Mouse (Mus musculus) ES-E14 (cell line): Measurements from ENCODE around the gene Nrxn3. TPM values are rescaled to one million over a fixed set of nuclear protein-coding genes. Genes with fewer than 3 reads are reported as not detected.

Source experiments
- DNase-seq: peaks from one replicate; pipeline ENCODE4 v3.0.0-alpha.2; 2013; ENCODE audit warnings: low read depth, low spot score
- H3K27ac ChIP-seq: 2 replicates; pipeline ENCODE4 v1.5.1; 2012; ENCODE audit warnings: low read depth, mild to moderate bottlenecking, low read length, moderate library complexity, mixed read lengths; ENCODE audit not compliant: poor library complexity, insufficient read depth, severe bottlenecking
- H3K36me3 ChIP-seq: 2 replicates; pipeline ENCODE4 v1.6.1; 2012; ENCODE audit warnings: mild to moderate bottlenecking, low read length, moderate library complexity, mixed read lengths; ENCODE audit not compliant: control insufficient read depth, poor library complexity, insufficient read depth, severe bottlenecking
- H3K4me1 ChIP-seq, 2 experiments: fragments of 150-350 bp in 1 of 2; sonication (generic) in 1 of 2; 2 replicates each; pipeline ENCODE4 v1.6.1; 2012; ENCODE audit warnings: low read length in 2 of 2, mild to moderate bottlenecking in 1 of 2, mixed read lengths in 1 of 2; ENCODE audit not compliant: control insufficient read depth in 2 of 2, insufficient read depth in 2 of 2, poor library complexity in 1 of 2
- H3K4me3 ChIP-seq, 2 experiments: fragments of 150-350 bp in 1 of 2; sonication (generic) in 1 of 2; 2 replicates each; pipeline ENCODE4 v1.5.1; 2012; ENCODE audit warnings: low read length in 2 of 2, low read depth in 1 of 2, mild to moderate bottlenecking in 1 of 2, mixed read lengths in 1 of 2; ENCODE audit not compliant: insufficient read depth in 1 of 2, poor library complexity in 1 of 2, severe bottlenecking in 1 of 2
- H3K9ac ChIP-seq: 2 replicates; pipeline ENCODE4 v1.6.1; 2012; ENCODE audit warnings: low read depth, mild to moderate bottlenecking, low read length, mixed read lengths; ENCODE audit not compliant: poor library complexity, insufficient read depth, severe bottlenecking
- H3K9me3 ChIP-seq: fragments of 150-350 bp; sonication (generic); 2 replicates; pipeline ENCODE4 v1.6.1; 2012; ENCODE audit warnings: low read depth, mild to moderate bottlenecking, low read length; ENCODE audit not compliant: control insufficient read depth, insufficient read depth
- CHD2 ChIP-seq: IDR thresholded peaks from 2 replicates; pipeline ENCODE4 v1.6.1; 2014; ENCODE audit warnings: mild to moderate bottlenecking, low read depth, low read length, inconsistent platforms
- HCFC1 ChIP-seq: IDR thresholded peaks from 2 replicates; pipeline ENCODE4 v1.6.1; 2012; ENCODE audit warnings: low read length, inconsistent platforms, borderline replicate concordance; ENCODE audit not compliant: insufficient read depth
- MAFK ChIP-seq: IDR thresholded peaks from 2 replicates; pipeline ENCODE4 v1.6.1; 2014; ENCODE audit warnings: mild to moderate bottlenecking, low read depth, low read length, inconsistent platforms; ENCODE audit not compliant: insufficient read depth
- ZC3H11A ChIP-seq: IDR thresholded peaks from 2 replicates; pipeline ENCODE4 v1.6.1; 2012; ENCODE audit warnings: low read depth, mild to moderate bottlenecking, inconsistent platforms, low read length, borderline replicate concordance
- ZNF384 ChIP-seq: IDR thresholded peaks from 2 replicates; pipeline ENCODE4 v1.6.1; 2012; ENCODE audit warnings: low read depth, low read length, inconsistent platforms
- in situ Hi-C, 2 experiments: fragments of 600-800 bp; cut with MboI; formaldehyde crosslinking; loops; one replicate each; pipeline ENCODE4 v1.15.1; 2025; ENCODE audit warnings: low sequenced_read_pairs in 2 of 2, inconsistent platforms in 1 of 2; ENCODE audit not compliant: unreplicated experiment in 2 of 2
- total RNA-seq: library from RNA; depleted of rRNA; stranded (reverse); fragments of 300-350 nt; gene quantifications from 2 replicates; pipeline ENCODE4 v1.2.3, GENCODE M21; 2012

The Nrxn3 gene
- total RNA-seq, 1 experiment, result 0.13 TPM

- in situ Hi-C loops, result no loop called here
- no peak for DNase-seq
These were observed 846.2 kb downstream of the Nrxn3 start for GRCm38 (mm10) chr12:89568723-89569377.

GRCm38 (mm10) chr12:89592459-89592858 lies 869.8 kb downstream of the Nrxn3 start:
- TF ChIP-seq ZNF384 (no peak), ZC3H11A (no peak), CHD2 (no peak), HCFC1 (no peak), MAFK (no peak)
- H3K9me3 ChIP-seq, result no peaks in the 10 kb centered on the region
- H3K4me1 ChIP-seq, result no peaks in the 10 kb centered on the region
- no peaks in the 10 kb centered on the region for H3K36me3 ChIP-seq
- no peak overlapping the region for H3K4me3 ChIP-seq
- DNase-seq, result no peak
- no peak overlapping the region for H3K27ac ChIP-seq
- in situ Hi-C loops, result no loop called here
- no peak overlapping the region for H3K9ac ChIP-seq

More at GRCm38 (mm10) chr12:89568723-89569377, 846.2 kb downstream of the Nrxn3 start:
- H3K27ac ChIP-seq, result no peak overlapping the region
- no peaks in the 10 kb centered on the region for H3K36me3 ChIP-seq
- H3K4me3 ChIP-seq, result no peak overlapping the region
- no peak for TF ChIP-seq ZC3H11A
- no peak for TF ChIP-seq CHD2
- TF ChIP-seq ZNF384, result no peak
- no peak for TF ChIP-seq MAFK
- no peak for TF ChIP-seq HCFC1
- H3K4me1 ChIP-seq, result no peaks in the 10 kb centered on the region
- no peak overlapping the region for H3K9ac ChIP-seq
- H3K9me3 ChIP-seq, result no peaks in the 10 kb centered on the region

- in situ Hi-C loops, result no loop called here
- TF ChIP-seq HCFC1 (no peak), ZC3H11A (no peak), ZNF384 (no peak), CHD2 (no peak), MAFK (no peak)
These were observed 891.0 kb downstream of the Nrxn3 start for GRCm38 (mm10) chr12:89613670-89614069.

GRCm38 (mm10) chr12:89625746-89626145 lies 903.1 kb downstream of the Nrxn3 start:
- H3K36me3 ChIP-seq, result no peaks in the 10 kb centered on the region
- no peak overlapping the region for H3K9ac ChIP-seq
- no peaks in the 10 kb centered on the region for H3K4me1 ChIP-seq
- no peak overlapping the region for H3K27ac ChIP-seq
- no peak for DNase-seq
- no peak overlapping the region for H3K4me3 ChIP-seq
- in situ Hi-C loops, result no loop called here
- no peaks in the 10 kb centered on the region for H3K9me3 ChIP-seq
- TF ChIP-seq CHD2 (no peak), HCFC1 (no peak), ZNF384 (no peak), ZC3H11A (no peak), MAFK (no peak)

More at GRCm38 (mm10) chr12:89613670-89614069, 891.0 kb downstream of the Nrxn3 start:
- H3K9me3 ChIP-seq, result no peaks in the 10 kb centered on the region
- no peak overlapping the region for H3K9ac ChIP-seq
- H3K4me3 ChIP-seq, result no peak overlapping the region
- DNase-seq, result no peak
- no peaks in the 10 kb centered on the region; a peak in 1 of 4 replicates for H3K4me1 ChIP-seq
- no peak overlapping the region for H3K27ac ChIP-seq
- no peaks in the 10 kb centered on the region for H3K36me3 ChIP-seq

- no peak for DNase-seq
- TF ChIP-seq ZNF384 (no peak), HCFC1 (no peak), CHD2 (no peak), ZC3H11A (no peak), MAFK (no peak)
- Histone ChIP-seq H3K36me3 (no peaks in the 10 kb centered on the region), H3K4me1 (no peaks in the 10 kb centered on the region), H3K27ac (no peak overlapping the region), H3K4me3 (no peak overlapping the region), H3K9ac (no peak overlapping the region), H3K9me3 (no peaks in the 10 kb centered on the region)
- in situ Hi-C loops, result no loop called here
These were observed 917.4 kb downstream of the Nrxn3 start for GRCm38 (mm10) chr12:89640046-89640445.
